Mouse (Mus musculus) liver, adult 2 months (tissue): Measurements from ENCODE around the gene Arid4b.

Experiments used
- CTCF ChIP-seq: fragments of 200-500 bp; IDR thresholded peaks from 2 replicates; pipeline ENCODE4 v1.5.1; 2011; ENCODE audit warnings: low read depth, low read length, control low read depth
- POLR2A ChIP-seq: fragments of 200-500 bp; IDR thresholded peaks from 2 replicates; pipeline ENCODE4 v1.6.1; 2011; ENCODE audit warnings: low read length, control low read depth; ENCODE audit not compliant: insufficient read depth; ENCODE audit errors: extremely low read depth

DNA sequence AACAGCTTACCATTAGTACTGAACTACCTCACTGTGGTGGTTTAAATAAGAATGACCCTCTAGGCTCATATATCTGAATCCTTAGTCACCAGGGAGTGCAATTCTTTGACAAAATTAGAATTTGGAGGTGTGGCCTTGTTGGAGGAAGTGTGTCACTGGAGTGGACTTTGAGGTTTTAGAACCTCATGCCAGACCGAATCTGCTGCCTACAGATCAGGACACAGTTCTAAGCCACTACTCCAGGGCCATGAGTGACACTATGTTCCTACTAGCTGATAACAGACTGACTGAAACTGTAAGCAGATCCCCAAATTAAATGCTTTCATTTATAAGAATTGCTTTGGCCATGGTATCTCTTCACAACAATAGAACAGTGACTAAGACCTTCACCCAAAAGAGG is 13.2 kb upstream of the Arid4b start:
- TF ChIP-seq POLR2A (no peak), CTCF (no peak)
